Mouse (Mus musculus): ENCODE data around the gene Rptor.

Gene Rptor

DNA sequence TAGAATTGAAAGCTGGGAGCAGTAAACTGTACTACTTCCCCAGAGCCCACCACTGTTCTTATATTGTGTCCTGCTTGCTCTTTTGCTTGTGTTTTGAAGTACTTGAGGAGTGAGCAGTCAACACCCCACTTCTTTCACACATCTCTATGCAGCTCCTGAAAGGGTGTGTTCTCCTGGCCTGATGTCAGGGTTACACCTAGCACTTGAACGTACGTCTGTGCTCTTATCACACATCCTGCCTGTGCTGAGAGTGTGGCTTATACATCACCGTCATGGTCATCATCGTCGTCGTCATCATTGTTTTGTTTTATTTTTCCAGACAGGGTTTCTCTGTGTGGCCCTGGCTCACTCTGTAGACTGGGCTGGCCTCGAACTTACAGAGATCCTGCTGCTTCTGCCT lies 41.4 kb downstream of the Rptor start:
- DNase-seq (ENCODE audit: extremely low read depth, insufficient read length, low spot score), result no peak

GRCm38 (mm10) chr11:119644612-119645379 lies 42.1 kb downstream of the Rptor start:
- no peak for DNase-seq (ENCODE audit: extremely low read depth, insufficient read length, low spot score)

GRCm38 (mm10) chr11:119650456-119650855 lies 47.8 kb downstream of the Rptor start:
- no peak for DNase-seq (ENCODE audit: extremely low read depth, insufficient read length, low spot score)

DNA sequence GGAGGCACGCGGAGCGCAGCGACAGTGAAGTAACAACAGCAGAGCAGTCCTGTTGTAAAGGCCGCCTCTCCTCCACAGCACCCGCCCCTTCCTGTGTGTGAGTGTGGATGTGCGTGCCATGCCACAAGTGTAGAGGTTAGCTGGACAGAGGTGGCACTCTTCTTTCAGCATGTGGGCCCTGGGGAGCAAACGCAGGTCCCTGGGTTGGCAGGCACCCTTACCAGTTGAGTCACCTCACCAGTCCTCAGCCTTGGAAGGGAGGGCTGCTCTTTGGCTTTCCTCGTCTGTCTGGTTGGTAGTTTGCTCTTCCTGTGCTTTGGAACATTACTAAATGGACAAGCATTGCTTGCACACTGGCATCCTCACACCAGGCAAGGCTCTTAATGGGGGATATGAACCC lies 50.6 kb downstream of the Rptor start:
- DNase-seq (ENCODE audit: extremely low read depth, insufficient read length, low spot score), result peak; percentile 84

GRCm38 (mm10) chr11:119657534-119657933 lies 54.8 kb downstream of the Rptor start:
- peak; percentile 72 for DNase-seq (ENCODE audit: extremely low read depth, insufficient read length, low spot score)

- DNase-seq (ENCODE audit: extremely low read depth, insufficient read length, low spot score), result no peak
Observed at GRCm38 (mm10) chr11:119659296-119659695, 56.6 kb downstream of the Rptor start.

DNA sequence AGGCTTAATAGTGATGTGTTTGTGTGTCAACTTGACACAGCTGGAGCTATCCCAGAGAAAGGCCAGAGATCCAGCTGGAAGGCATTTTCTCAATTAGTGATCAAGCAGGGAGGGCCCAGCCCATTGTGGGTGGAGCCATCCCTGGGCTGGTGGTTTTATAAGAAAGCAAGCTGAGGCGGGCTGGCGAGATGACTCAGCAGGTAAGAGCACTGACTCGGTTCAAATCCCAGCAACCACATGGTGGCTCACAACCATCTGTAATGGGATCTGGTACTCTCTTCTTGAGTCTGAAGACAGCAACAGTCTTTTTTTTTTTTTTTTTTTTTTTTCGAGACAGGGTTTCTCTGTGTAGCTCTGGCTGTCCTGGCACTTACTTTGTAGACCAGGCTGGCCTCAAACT lies 58.8 kb downstream of the Rptor start:
- DNase-seq (ENCODE audit: extremely low read depth, insufficient read length, low spot score), result peak; percentile 79

GRCm38 (mm10) chr11:119663876-119664275 lies 61.2 kb downstream of the Rptor start:
- DNase-seq (ENCODE audit: extremely low read depth, insufficient read length, low spot score), result no peak

- DNase-seq (ENCODE audit: extremely low read depth, insufficient read length, low spot score), result no peak
Observed at GRCm38 (mm10) chr11:119664678-119665307, 62.1 kb downstream of the Rptor start.

GRCm38 (mm10) chr11:119665308-119665702 lies 62.6 kb downstream of the Rptor start:
- no peak for DNase-seq (ENCODE audit: extremely low read depth, insufficient read length, low spot score)

DNA sequence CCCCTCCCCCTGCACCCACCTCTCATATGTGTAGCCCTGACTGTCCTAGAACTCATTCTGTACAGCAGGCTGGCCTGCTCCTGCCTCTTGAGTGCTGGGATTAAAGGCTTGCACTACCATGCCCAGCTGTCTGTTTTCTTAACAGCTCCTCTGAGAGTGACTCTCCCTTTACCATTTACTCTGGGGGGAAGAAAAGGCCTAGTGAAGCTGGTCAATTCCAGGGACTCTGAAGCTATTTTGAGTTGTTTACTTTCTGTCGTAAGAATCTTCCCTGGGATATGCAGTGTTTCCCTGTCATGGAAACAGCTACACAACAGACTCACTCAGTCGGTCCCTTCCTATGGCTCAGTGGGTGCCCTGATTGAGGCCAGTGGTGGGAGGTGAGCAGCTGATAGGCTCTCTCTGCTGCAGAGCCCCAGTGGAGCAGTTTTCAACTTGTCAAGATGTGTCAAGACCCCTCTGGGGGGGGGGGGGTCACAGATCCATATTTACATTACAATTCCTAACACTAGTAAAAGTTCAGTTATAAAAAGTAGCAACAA lies 63.9 kb downstream of the Rptor start:
- DNase-seq (ENCODE audit: extremely low read depth, insufficient read length, low spot score), result no peak

GRCm38 (mm10) chr11:119670690-119671666 lies 68.3 kb downstream of the Rptor start:
- DNase-seq (ENCODE audit: extremely low read depth, insufficient read length, low spot score), result no peak

- DNase-seq (ENCODE audit: extremely low read depth, insufficient read length, low spot score), result no peak
Observed at GRCm38 (mm10) chr11:119672041-119672440, 69.3 kb downstream of the Rptor start.

DNA sequence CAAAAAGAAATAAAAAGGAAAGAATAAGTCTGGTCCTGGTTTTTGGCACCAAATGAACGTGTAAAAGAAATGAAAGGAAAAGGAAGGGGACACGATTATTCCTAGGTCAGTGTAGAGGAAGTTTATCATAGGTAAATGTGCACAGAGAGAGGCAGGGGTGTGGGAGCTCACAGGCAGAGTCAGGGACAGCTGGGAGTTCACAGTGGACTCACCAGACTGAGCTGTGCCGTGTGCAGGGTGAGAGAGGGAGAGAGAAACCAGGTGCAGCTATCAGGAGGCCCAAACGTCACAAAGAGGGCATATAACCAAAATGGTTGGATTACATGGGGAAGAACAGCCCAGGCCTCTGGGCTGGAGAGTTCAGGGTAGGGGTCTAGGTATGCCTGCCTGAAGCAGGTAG lies 70.1 kb downstream of the Rptor start:
- DNase-seq (ENCODE audit: extremely low read depth, insufficient read length, low spot score), result no peak

DNA sequence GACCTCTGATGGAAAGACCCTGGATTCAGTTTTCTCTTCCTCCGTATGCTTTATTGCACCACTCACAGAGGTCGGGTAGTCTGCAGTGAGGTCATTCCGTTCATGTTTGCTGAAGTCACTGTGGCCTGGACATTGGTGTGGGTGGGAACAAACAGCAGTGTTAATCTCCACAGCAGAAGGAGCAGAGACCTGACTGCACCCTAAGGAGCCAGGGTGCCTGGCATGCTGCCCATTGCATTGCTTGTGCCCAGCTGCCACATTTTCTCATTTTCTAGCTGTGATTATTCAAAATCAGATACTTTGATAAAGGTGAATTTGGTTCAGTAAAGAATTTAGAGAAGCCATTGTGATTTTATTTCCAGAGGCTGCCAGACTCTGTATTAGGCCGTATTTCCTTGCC lies 72.1 kb downstream of the Rptor start:
- DNase-seq (ENCODE audit: extremely low read depth, insufficient read length, low spot score), result no peak

GRCm38 (mm10) chr11:119675546-119675945 lies 72.8 kb downstream of the Rptor start:
- DNase-seq (ENCODE audit: extremely low read depth, insufficient read length, low spot score), result no peak

DNA sequence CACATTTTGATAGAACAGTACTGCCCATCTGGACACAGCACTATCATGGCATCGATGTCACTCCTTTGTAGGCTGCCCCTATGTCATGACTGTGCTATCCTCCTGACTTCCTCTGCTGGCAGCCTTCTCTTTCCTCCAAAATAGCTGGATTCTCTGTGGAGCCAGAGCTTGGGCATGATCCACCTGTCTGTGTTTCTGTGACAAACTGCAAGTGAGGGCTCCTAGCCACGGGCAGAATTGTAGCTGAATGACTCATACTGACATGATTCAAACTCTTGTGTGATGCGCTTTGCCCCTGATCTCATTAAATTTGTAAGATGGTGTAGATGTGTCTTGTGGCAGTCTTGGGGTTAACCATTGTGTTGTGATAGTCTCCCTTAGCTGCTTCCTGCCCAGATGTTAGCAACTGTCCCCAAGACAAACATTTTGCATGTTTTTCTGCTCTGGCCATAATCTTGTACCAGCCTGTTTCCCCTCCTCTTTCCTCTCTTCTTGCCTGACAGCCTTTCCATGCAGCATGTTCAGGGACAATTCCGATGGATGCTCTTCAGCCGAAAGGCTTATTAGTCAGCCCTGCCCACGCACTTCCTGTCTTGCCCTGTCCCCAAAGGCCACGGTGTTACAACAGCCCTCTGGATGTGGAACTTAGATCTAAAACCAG lies 74.2 kb downstream of the Rptor start:
- peak; percentile 61 for DNase-seq (ENCODE audit: extremely low read depth, insufficient read length, low spot score)

- no peak for DNase-seq (ENCODE audit: extremely low read depth, insufficient read length, low spot score)
Observed at GRCm38 (mm10) chr11:119678427-119678826, 75.7 kb downstream of the Rptor start.

- DNase-seq (ENCODE audit: extremely low read depth, insufficient read length, low spot score), result no peak
Observed at GRCm38 (mm10) chr11:119680735-119681134, 78.0 kb downstream of the Rptor start.

GRCm38 (mm10) chr11:119682285-119682684 lies 79.6 kb downstream of the Rptor start:
- no peak for DNase-seq (ENCODE audit: extremely low read depth, insufficient read length, low spot score)
